Mouse (Mus musculus) E14TG2a.4 (cell line): ENCODE results near the gene Cc2d1a.

Source experiments
- CTCF ChIP-seq: conservative IDR thresholded peaks from 2 replicates; pipeline ENCODE4 v1.5.1; 2014; ENCODE audit warnings: low read length
- NANOG ChIP-seq: IDR thresholded peaks from 2 replicates; pipeline ENCODE4 v1.6.1; 2014; ENCODE audit warnings: borderline replicate concordance, low read length, mixed read lengths
- POU5F1 ChIP-seq: IDR thresholded peaks from 2 replicates; pipeline ENCODE4 v1.6.1; 2014; ENCODE audit warnings: low read length, borderline replicate concordance

GRCm38 (mm10) chr8:84098376-84098775 is 49.4 kb downstream of the Cc2d1a start:
- no peak for TF ChIP-seq CTCF
- no peak for TF ChIP-seq POU5F1
- no peak for TF ChIP-seq NANOG
